Mouse (Mus musculus) c-Kit-positive CD71-negative TER-119-negative erythroid progenitor cells, embryonic 14.5 days (primary cell): ENCODE results near the gene Fbxo48.
A peak's percentile ranks its signal among the peaks of the same experiment; 100 is the strongest.

Experiments used
- DNase-seq: peaks from one replicate; pipeline ENCODE4 v3.0.0-alpha.2; 2013; ENCODE audit warnings: low read depth

Fbxo48 gene

DNA sequence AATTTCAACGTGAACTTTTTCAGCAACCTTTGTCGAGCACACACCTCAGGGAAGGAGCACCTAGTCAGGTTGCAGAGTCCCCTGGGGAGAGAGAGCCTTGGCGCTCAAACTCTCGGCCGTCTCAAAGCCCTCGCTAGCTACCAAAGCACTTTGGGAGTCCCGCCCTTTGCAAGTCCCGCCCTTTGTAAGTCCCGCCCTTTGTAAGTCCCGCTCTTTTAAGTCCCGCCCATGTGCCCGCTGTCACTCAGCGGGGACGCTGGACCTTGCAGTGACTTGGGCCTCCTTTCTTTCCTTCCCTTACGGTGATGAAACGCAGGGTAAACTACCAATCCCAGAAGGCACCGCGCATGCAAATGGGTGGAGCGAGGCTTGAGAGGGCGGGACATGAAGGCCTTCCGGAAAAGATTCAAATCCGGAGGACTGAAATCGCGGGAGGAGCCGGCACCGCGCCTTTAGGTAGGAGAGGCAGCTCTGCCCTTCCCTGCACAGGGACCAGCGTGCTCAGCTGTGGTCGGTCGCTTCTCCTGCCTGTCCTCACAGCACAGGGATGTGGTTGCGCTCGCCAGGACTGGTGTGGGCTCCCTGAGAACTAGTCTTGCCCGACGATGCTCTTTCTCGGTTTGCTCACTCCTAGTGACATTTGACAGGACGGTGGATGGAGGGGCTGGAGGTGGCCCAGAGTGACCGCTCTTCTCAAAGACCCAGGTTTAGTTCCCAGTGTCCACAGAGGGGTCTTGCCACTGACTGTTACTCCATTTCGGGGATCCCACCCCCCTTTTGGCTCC lies at the start of gene Fbxo48:
Gene Fbxo48 (plus strand): TSS at position 400 of the 785 bp plus-strand sequence.
- DNase-seq: peak; percentile 98

DNA sequence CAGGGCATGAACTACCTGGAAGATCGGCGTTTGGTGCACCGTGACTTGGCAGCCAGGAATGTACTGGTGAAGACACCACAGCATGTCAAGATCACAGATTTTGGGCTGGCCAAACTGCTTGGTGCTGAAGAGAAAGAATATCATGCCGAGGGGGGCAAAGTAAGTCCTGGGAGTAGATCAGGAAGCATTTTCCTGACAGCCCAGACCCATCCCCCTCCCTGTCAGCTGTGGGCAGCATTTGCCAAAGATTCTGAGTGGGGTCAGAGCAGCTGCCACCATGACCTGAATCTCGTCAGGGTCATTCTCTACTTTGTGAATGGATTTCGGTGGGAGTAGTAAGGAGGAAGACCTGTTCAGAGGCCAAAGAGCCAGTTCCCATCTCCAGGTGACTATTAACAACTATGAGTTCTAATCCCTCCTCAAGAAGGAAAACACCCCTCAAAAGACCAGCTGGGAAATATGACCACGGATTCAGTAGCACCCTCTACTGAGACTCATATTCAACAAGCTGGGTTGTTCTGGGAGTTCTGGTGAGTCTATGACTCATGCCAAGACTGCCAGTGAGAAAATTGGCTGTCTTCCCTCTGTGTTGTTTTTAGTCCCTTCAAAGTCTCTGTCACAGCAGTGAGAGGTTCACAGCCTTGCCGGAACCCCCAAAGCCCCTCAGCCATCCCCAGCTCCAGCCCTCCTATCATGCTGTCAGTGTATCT lies 46.7 kb upstream of the Fbxo48 start:
- no peak for DNase-seq

DNA sequence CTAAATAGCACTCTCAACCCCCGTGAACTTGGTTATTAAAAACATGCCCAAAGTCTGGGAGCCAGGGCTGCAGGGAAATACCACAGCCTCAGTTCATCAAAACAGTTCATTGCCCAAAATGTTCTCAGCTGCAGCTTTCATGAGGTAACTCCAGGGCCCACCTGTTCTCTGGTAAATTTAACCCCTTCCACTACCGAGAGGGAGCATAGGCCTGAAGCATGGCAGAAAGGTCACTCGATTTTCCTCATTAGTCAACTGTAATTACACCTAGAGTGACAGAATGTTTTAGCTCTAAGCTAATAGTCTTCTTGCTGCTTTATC lies 46.2 kb upstream of the Fbxo48 start:
- no peak for DNase-seq

DNA sequence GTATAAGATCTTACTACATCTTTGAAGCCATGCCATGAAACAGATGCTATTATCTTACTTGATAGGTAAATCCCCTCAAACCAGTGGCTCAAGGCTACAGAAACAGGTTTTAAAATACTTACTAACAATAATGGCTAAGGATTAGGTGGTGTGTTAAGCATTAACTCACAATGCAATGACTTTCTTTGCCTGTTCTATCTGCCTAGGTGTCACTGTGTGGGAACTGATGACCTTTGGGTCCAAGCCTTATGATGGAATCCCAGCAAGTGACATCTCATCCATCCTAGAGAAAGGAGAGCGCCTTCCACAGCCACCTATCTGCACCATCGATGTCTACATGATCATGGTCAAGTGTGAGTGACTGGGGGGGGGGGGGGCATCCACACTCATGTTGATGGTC lies 44.6 kb upstream of the Fbxo48 start:
- DNase-seq: no peak

DNA sequence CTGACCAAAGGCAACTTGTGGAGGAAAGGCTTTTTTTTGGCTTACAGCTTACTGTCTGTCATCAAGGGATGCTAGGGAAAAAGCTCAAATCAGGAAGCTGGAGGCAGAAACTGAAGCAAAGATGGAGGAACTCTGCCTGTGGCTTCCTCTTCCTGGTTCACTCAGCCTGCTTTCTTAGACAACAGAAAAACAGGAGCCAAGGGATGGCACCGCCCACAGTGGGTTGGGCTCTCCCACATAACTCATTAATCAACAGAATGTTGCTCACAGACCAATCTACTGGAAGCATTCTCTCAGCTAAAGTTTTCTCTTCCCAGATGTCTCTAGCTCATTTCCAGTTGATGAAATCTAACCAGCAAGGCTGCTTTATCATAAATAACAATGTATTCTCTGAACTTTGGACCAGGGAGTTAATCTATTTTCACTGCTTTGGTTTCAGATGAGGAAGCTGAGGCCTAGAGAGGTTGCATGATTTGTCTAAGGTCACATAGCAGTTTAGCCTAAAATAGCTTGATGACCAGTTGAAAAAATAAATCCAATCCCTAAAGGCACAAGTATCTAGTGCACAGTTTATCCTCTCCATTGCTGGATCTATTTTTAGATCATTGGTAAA lies 43.6 kb upstream of the Fbxo48 start:
- DNase-seq: no peak

DNA sequence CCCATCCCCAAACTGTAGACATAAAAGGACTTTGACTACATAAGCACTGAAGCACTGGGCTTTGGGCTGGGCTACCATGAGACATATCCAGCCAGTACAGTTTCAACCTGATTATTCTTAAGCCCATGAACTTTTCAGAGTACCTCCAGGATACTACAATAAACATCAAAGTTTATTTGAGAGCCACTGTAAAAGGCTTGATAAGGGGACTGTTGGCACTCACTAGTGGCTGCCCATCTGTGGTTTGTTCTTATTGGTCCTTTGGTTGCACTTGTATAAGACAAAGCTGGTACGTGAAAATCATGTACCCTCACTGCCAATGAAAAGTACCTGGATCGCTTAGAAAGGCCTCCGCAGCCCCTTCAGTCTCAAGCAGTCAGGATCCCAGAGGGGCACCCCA lies 36.4 kb upstream of the Fbxo48 start:
- DNase-seq: no peak

DNA sequence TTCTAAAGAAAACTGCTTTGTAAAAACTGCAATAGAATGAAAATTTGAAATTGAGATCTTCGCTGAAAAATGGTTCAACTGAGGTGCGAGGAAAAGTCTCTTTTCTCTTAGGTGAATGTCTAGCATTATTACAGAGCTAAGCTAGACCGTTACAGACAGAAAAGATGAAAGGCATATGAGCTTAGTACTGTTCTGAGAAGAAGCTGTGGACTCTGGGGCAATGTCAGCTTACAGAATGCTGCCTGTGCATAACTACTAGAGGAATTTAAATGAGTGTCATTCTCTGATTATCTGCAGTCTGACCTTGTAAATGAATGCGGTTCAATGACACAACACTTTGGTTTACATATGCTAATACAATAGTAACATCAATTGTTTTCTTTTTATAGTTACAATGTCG lies 35.3 kb upstream of the Fbxo48 start:
- no peak for DNase-seq

DNA sequence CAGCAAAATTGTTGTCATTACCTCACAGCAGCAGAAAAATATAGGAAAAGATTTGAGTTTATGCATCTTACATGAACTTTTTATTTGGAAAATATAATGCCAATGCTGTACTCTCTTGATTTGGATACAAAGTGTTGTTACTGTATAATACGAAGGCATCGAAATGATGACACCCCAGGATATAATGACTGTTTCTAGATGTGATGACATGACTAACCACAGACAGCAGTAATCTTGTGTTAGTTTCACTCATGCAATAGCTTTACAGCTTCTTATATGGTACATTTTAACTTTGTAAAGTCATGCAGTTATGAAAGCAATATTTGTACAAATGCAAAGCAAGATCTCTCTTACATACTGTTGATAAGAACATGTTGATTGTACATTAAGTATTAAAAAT lies 33.7 kb upstream of the Fbxo48 start:
- no peak for DNase-seq

DNA sequence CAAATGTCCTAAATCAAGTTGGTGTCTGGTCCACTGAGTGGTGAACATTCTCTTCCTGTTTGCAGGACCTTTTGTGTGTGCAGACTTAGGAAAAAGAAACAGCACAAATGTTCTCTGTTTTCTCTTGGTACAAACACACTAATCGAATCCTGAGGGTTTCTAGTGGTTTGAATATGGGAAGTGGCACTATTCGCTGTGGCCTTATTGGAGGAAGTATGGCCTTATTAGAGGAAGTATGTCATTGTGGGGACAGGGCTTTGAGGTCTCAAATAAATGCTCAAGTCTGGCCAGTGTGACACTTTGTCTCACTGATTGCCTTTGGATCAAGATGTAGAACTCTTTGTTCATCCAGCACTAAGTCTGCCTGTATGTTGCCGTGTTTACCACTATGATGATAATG lies 19.0 kb upstream of the Fbxo48 start:
- no peak for DNase-seq

DNA sequence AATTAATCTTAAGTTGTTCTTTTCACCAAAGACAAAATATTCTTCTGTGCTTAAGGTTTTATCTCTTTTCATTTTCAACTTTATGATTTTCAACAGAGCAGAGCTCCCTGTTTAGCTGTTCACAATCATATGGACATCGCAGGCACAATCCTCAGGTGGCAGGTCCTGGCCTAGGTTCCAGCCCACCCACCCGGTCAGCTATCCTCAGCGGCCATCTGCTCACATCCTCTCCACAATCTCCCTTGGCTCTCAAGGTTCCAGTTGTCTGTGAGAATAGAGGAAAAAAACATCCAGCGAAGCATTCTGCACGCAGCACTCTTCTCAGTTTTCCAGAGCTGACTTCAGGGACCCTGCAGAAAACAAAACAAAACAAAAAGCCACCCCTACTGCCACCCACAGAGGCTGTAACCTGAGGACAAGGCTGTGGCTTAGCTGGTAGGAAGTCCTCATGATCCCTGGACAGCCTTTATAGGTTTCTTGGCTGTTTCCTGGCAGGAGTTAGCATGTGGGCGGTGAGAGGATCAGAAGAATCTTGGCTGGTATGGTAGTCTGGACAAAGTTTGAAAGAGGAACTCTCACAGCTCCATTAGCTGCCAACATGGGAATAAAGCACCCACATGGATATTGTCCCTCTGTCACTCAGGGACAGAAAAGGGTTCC lies 15.5 kb upstream of the Fbxo48 start:
- DNase-seq: no peak

DNA sequence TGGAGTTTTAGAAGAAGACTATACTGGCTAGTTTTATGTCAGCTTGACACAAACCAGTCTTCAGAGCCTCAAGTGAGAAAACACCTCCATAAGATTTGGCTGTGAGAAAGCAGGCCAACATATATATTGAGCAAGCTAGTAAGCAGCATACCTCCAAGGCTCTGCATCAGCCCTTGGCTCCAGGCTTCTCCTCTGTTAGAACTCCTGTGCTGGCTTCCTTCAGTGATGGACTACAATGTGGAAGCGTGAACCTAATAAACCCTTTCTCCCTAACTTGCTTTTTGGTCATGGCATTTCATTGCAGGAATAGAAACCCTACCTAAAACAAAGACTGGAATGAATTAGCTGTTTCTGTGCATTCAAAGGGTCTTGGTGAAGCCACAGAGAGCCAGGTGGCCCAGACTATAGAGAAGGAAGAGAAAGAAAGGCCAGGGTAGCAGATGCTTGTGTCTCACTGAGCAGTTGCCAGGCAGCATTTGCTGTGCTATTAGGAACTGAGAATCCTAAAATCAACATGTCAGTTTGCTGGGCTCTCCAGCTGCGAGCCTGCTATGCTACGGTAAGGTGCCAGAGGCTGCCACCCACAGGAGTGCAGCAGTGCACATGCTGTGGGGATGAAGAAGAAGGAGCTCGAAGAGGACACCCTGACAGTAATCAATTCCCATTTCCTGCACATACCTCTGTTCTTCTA lies 9.9 kb upstream of the Fbxo48 start:
- no peak for DNase-seq

DNA sequence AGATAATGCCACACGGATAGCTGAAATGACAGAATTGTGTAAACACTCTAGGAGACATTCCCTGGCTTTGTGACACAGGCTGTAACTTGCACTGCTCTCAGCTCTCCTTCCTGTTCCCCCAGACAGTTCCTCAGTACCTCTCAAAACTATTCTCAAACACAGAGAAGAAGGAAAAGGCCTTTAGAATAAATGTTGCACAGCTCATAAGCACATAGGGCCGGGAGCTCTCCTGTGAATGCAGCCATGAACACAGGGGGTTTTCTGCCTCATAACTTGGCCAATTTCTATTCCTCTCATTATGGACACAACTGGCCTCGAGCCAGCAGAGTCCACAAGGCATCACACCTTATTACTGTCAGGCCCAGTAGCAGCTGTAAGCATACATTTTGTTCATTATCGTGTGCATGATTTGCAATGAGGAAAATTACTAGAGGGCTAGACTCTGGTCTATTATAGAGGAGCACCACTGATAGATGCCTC lies 9.2 kb upstream of the Fbxo48 start:
- no peak for DNase-seq

DNA sequence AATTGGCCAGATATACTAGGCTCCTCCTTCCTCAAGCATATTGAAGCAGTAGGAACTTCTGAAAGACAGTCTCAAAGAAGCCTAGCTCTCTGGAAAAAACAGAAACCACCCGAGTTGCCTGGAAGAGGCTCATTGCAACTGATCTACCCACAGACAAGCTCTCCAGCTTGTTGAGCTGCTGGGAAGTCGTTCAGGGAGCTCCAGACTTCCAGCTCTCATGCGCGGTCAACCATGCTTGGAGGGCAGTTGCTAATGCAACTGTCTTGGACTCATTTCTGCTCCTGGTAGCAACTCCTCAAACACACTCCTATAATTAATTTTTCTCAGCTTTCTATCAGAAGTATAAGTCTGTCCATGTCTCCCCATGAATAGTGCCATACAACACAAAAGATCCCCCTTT lies 8.2 kb upstream of the Fbxo48 start:
- no peak for DNase-seq

DNA sequence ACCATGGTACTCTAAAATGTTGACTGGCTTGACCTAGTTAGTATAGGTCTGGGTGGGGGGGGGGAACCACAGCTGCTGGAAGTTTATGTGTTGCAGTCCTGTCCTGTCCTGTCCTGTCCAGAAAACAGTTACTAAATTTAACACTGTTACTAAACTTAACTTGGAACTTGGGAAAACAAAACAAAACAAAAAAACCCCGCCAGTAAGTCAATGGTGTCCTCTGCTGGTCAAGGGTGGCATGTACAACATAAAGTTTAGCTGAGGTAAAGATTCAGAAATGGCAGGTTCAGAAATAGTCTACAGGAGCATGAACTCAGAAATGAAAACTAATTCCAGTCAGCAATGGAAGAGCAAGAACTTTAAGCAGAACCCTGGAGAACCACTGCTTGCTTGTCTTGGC lies 2.4 kb upstream of the Fbxo48 start:
- no peak for DNase-seq

DNA sequence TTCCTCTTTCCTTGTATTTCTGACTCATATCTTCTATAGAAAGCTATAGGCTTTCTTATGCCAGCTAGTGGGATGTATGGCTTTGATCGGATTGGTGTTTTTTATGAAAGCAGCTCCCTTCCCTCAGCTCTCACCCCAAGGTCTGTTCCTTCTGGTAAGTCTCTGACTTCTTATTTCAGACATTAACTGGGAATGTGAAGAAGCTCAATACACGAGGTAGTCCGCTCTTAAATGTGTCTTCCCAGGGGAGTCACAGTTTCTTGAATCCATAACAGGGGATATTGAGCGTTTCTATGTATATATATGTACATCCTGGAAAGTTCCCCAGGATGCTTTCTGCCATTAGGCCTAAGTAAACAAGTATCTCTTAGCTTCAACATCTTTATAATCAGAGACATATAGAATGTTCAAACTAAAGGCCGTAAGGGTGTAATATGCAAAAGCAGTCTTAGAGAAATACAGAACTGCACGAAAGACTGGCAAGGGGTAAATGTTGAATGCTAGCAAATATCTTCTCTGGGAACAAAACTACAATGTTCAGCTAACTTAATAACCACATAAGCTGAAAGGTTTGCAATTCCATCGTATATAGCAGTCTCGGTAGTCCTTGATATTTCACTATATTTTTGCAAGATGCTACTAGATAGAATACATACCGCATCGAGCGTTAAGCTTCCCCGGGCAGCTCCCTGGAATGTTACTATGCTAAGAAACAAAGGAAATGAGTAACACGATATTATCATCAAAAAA lies 774 bp upstream of the Fbxo48 start:
- no peak for DNase-seq

DNA sequence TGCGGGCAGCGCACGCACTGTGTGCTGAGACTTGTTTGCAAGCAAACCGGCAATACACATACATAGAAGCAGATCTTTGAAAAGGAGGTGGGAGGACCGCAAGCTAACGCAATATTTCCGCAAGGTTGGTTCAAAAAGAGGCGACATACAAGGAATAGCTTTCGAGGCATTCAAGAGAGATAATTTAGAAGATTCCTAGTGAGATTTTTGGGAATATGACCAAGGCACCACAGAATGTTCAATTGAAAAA lies 511 bp downstream of the Fbxo48 start:
- DNase-seq: no peak

DNA sequence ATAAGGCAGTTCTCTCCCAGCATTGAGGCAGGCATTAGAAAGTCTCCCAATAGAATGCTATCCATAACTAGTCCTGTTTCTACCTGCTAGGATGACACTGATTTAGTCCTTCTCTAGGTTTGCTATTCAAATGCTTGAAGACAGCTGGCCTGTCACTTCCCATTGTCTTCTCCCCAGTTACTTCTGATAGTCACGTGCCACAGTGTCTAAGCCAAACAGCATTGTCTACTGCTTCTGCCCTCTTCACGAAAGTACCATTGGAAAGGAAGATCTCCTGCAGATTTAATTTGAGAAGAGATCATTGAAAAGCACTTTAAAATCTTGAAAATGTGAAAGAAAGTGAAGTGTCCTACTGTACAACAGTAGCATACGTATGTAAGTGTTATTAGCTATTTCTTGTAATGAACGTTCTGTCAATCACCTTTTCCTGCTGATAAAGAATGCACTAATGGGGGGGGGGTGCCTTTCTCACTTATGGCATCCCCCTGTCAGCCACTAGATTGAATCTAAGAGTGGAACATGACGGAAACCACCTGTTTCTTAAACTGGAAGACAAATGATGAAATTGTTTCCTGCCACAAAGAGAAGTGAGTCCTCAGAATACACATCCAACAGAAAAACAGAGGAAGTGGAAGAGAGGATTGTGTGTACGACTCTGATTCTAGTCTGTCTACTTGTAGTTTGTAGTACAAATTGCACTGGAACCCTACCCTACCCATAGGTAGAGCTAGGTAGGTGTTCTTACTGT lies 5.1 kb downstream of the Fbxo48 start:
- DNase-seq: no peak

DNA sequence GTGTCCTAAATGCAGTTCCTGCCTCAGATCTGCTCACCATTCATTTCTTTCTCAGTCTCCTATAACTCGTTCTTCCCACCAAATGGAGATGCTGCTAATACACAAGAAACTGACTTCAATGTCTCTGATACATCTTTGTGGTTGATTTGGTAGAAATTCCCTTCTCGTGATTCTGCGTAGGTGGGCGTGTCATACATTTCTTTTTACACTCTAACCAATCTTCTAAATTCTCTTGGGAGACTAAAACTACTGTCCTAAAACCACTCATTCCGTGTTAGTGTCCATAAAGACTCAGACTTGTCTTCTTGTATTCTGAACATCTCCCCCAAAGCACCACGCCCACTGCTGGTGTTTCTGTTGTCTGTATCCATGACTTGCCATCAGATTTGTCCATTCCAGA lies 5.9 kb downstream of the Fbxo48 start:
- DNase-seq: no peak

DNA sequence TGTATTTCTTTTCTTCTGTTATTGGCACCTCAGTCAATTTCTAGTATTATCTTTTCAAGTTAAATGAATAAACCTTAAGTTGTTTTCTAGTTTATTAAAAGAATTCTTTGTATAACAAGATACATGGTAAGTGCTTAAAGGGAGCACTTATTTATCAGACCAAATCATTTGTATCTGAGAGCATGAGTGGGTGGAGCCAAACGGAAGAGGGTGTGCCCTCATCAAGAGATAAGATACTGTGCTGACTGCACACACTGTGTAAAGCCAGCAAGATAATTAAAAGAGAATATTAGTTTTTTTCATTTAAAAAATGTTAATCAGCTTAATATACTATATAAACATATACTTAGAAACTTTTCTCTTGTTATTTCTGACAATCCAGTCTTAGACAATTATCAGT lies 7.3 kb downstream of the Fbxo48 start:
- DNase-seq: no peak

DNA sequence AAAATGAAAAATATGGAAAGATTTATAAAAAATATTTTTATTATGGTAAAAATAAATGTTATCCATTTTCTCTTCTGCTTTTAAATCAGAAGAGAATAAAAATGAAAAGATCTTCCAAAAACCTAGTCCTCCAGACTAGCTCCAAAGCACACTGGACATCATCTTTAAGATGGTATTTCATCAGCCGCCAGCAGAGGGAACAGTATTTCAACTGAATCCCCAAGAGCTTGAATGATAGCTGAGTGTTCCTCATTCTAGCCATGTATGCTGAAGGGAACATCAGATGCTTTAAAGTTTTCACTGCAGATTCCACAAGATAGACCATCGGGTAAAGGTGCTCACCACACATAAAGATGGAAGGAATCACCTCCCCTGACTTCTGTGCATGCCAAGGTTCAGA lies 16.6 kb downstream of the Fbxo48 start:
- DNase-seq: no peak

DNA sequence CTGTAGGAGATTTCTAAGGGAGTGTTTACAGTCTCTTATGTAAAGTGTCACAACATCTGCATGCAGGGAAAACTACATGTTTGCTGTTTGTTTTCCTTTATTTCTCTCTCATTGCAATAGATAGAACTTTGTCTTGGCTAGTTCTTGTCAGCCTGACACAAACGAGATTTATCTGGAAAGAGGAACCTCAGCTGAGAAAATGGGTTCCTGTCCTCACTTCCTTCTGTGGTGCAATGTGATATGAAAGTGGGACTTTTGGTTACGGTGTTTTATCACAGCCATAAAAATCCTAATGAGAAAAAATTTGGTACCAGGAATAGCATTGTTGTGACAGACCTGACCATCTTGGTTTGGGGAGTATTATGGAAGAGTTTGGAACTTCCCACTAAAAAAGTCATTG lies 18.5 kb downstream of the Fbxo48 start:
- no peak for DNase-seq
